Mouse (Mus musculus): ENCODE measurements at regions not wholly inside any gene's neighbourhood (a gene's known extent, or its start where the extent isn't known, plus 50 kb on each side); places are given as distances from the start of the nearest gene placed in this dataset.

- Histone ChIP-seq H3K4me1 (replicated peaks; ENCODE audit: control insufficient read depth, insufficient read depth, low read length) (no peaks in the 10 kb centered on the region), H3K4me2 (replicated peaks; ENCODE audit: low read depth) (no peak overlapping the region), H3K4me3 (ENCODE audit: low read depth, low read length) (no peak overlapping the region), H3K27me3 (replicated peaks; ENCODE audit: control insufficient read depth, insufficient read depth, low read length) (no peaks in the 10 kb centered on the region), H3K36me3 (ENCODE audit: control insufficient read depth, insufficient read depth) (no peaks in the 10 kb centered on the region), H3K27ac (ENCODE audit: low read depth, low read length) (0 out of 2 replicates have a peak overlapping the region, but pooled peaks have one; percentile 30), H3K9me3 (ENCODE audit: control insufficient read depth) (no peaks in the 10 kb centered on the region), H3K9ac (ENCODE audit: low read depth, low read length) (no peak overlapping the region)
- WGBS, result 69% methylated on average over 2 of the region's 2 CpGs
- no peak for TF ChIP-seq CTCF (IDR thresholded peaks at IDR 0.05; ENCODE audit: low read depth)
- ATAC-seq, result peak; percentile 76
Measured at GRCm38 (mm10) chr13:52013757-52014156, 167.3 kb downstream of the Gadd45g start.

- no peaks in the 10 kb centered on the region for H3K4me1 ChIP-seq (replicated peaks; ENCODE audit: control insufficient read depth, insufficient read depth, low read length)
- no peaks in the 10 kb centered on the region for H3K9me3 ChIP-seq (ENCODE audit: control insufficient read depth)
- H3K4me3 ChIP-seq (ENCODE audit: low read depth, low read length), result no peak overlapping the region
- H3K9ac ChIP-seq (ENCODE audit: low read depth, low read length), result no peak overlapping the region
- no peaks in the 10 kb centered on the region for H3K36me3 ChIP-seq (ENCODE audit: control insufficient read depth, insufficient read depth)
- TF ChIP-seq CTCF (IDR thresholded peaks at IDR 0.05; ENCODE audit: low read depth), result no peak
- H3K27ac ChIP-seq (ENCODE audit: low read depth, low read length), result no peak overlapping the region
- no peak overlapping the region for H3K4me2 ChIP-seq (replicated peaks; ENCODE audit: low read depth)
- ATAC-seq, result no peak
- no peaks in the 10 kb centered on the region for H3K27me3 ChIP-seq (replicated peaks; ENCODE audit: control insufficient read depth, insufficient read depth, low read length)
- 76% methylated on average over 7 of the region's 7 CpGs for WGBS
Measured at GRCm38 (mm10) chr13:52014566-52014965, 168.1 kb downstream of the Gadd45g start.

GRCm38 (mm10) chr13:52015066-52015465 lies 168.6 kb downstream of the Gadd45g start:
- Histone ChIP-seq H3K4me2 (replicated peaks; ENCODE audit: low read depth) (no peak overlapping the region), H3K36me3 (ENCODE audit: control insufficient read depth, insufficient read depth) (no peaks in the 10 kb centered on the region), H3K27ac (ENCODE audit: low read depth, low read length) (no peak overlapping the region), H3K9me3 (ENCODE audit: control insufficient read depth) (no peaks in the 10 kb centered on the region), H3K27me3 (replicated peaks; ENCODE audit: control insufficient read depth, insufficient read depth, low read length) (no peaks in the 10 kb centered on the region), H3K9ac (ENCODE audit: low read depth, low read length) (no peak overlapping the region), H3K4me3 (ENCODE audit: low read depth, low read length) (no peak overlapping the region), H3K4me1 (replicated peaks; ENCODE audit: control insufficient read depth, insufficient read depth, low read length) (no peaks in the 10 kb centered on the region)
- WGBS, result 48% methylated on average over 4 of the region's 4 CpGs
- no peak for ATAC-seq
- TF ChIP-seq CTCF (IDR thresholded peaks at IDR 0.05; ENCODE audit: low read depth), result no peak

GRCm38 (mm10) chr13:52015496-52015895 lies 169.0 kb downstream of the Gadd45g start:
- Histone ChIP-seq H3K4me1 (replicated peaks; ENCODE audit: control insufficient read depth, insufficient read depth, low read length) (no peaks in the 10 kb centered on the region), H3K4me3 (ENCODE audit: low read depth, low read length) (no peak overlapping the region), H3K9ac (ENCODE audit: low read depth, low read length) (no peak overlapping the region), H3K9me3 (ENCODE audit: control insufficient read depth) (no peaks in the 10 kb centered on the region), H3K27me3 (replicated peaks; ENCODE audit: control insufficient read depth, insufficient read depth, low read length) (no peaks in the 10 kb centered on the region), H3K36me3 (ENCODE audit: control insufficient read depth, insufficient read depth) (no peaks in the 10 kb centered on the region), H3K27ac (ENCODE audit: low read depth, low read length) (no peak overlapping the region), H3K4me2 (replicated peaks; ENCODE audit: low read depth) (no peak overlapping the region)
- ATAC-seq, result no peak
- no peak for TF ChIP-seq CTCF (IDR thresholded peaks at IDR 0.05; ENCODE audit: low read depth)
- 57% methylated on average over 5 of the region's 5 CpGs for WGBS

DNA sequence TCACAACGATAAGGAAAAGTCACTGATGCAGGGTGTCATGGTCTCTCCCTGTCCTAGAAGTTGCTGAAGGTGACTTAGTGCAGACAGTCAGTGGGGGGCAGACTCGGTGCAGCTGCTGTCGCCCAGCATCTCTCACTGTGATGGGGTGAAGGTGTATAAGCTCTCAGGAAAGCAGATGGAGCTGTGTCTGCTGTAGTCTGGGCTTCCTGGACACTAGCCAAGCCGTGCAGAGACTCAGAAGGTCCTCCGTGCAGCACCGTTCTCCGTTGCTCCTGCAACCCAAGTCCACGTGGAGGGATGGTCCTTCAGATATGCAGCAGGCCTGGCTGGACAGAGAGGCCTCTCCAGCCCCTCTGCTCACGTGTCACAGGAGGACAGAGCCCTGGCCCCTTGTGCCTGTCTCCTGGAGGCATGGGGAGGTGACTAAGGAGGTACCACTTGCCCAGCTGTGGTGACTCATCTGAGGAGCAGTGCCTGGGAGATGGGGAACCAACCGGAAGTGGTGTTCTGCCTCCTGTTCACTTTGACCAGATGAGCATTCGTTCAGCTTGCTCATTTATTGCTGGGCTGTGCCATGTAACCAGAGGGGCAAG lies 171.2 kb downstream of the Gadd45g start:
- no peak overlapping the region for H3K27ac ChIP-seq (ENCODE audit: low read depth, low read length)
- no peaks in the 10 kb centered on the region for H3K9me3 ChIP-seq (ENCODE audit: control insufficient read depth)
- no peaks in the 10 kb centered on the region; the same call in none of the 2 replicates for H3K4me1 ChIP-seq (replicated peaks; ENCODE audit: control insufficient read depth, insufficient read depth, low read length)
- H3K4me3 ChIP-seq (ENCODE audit: low read depth, low read length), result no peak overlapping the region
- WGBS, result 62% methylated on average over 11 of the region's 11 CpGs
- H3K9ac ChIP-seq (ENCODE audit: low read depth, low read length), result no peak overlapping the region
- no peak for ATAC-seq
- no peak overlapping the region for H3K4me2 ChIP-seq (replicated peaks; ENCODE audit: low read depth)
- H3K27me3 ChIP-seq (replicated peaks; ENCODE audit: control insufficient read depth, insufficient read depth, low read length), result no peaks in the 10 kb centered on the region
- no peaks in the 10 kb centered on the region for H3K36me3 ChIP-seq (ENCODE audit: control insufficient read depth, insufficient read depth)
- TF ChIP-seq CTCF (IDR thresholded peaks at IDR 0.05; ENCODE audit: low read depth), result peak; percentile 23; the same call in 1 of the 2 replicates

- H3K27ac ChIP-seq (ENCODE audit: low read depth, low read length), result no peak overlapping the region
- 91% methylated on average over 8 of the region's 8 CpGs for WGBS
- no peaks in the 10 kb centered on the region for H3K36me3 ChIP-seq (ENCODE audit: control insufficient read depth, insufficient read depth)
- no peak for TF ChIP-seq CTCF (IDR thresholded peaks at IDR 0.05; ENCODE audit: low read depth)
- H3K4me3 ChIP-seq (ENCODE audit: low read depth, low read length), result no peak overlapping the region
- H3K9ac ChIP-seq (ENCODE audit: low read depth, low read length), result no peak overlapping the region
- peaks cover 9% of the 10 kb centered on the region for H3K4me1 ChIP-seq (replicated peaks; ENCODE audit: control insufficient read depth, insufficient read depth, low read length)
- no peak overlapping the region for H3K4me2 ChIP-seq (replicated peaks; ENCODE audit: low read depth)
- no peaks in the 10 kb centered on the region for H3K9me3 ChIP-seq (ENCODE audit: control insufficient read depth)
- H3K27me3 ChIP-seq (replicated peaks; ENCODE audit: control insufficient read depth, insufficient read depth, low read length), result no peaks in the 10 kb centered on the region
- ATAC-seq, result no peak
Measured at GRCm38 (mm10) chr13:52019647-52020046, 173.2 kb downstream of the Gadd45g start.

GRCm38 (mm10) chr13:52021150-52021549 lies 174.7 kb downstream of the Gadd45g start:
- no peak for ATAC-seq
- WGBS, result 71% methylated on average over 11 of the region's 11 CpGs

More at GRCm38 (mm10) chr13:52021150-52021549, 174.7 kb downstream of the Gadd45g start:
- H3K4me1 ChIP-seq (replicated peaks; ENCODE audit: control insufficient read depth, insufficient read depth, low read length), result peaks cover 16% of the 10 kb centered on the region
- no peaks in the 10 kb centered on the region for H3K36me3 ChIP-seq (ENCODE audit: control insufficient read depth, insufficient read depth)
- H3K9ac ChIP-seq (ENCODE audit: low read depth, low read length), result no peak overlapping the region
- H3K27me3 ChIP-seq (replicated peaks; ENCODE audit: control insufficient read depth, insufficient read depth, low read length), result no peaks in the 10 kb centered on the region
- H3K27ac ChIP-seq (ENCODE audit: low read depth, low read length), result no peak overlapping the region
- no peaks in the 10 kb centered on the region for H3K9me3 ChIP-seq (ENCODE audit: control insufficient read depth)
- TF ChIP-seq CTCF (IDR thresholded peaks at IDR 0.05; ENCODE audit: low read depth), result no peak
- no peak overlapping the region for H3K4me2 ChIP-seq (replicated peaks; ENCODE audit: low read depth)
- H3K4me3 ChIP-seq (ENCODE audit: low read depth, low read length), result no peak overlapping the region
